Mouse (Mus musculus) MEL (cell line): ENCODE results near the gene Defb13.

Experiments used
- BHLHE40 ChIP-seq: IDR thresholded peaks from 2 replicates; pipeline ENCODE4 v1.6.1; 2012; ENCODE audit warnings: low read depth, mild to moderate bottlenecking, inconsistent platforms, low read length, improper control_type of control experiment, borderline replicate concordance
- CHD1 ChIP-seq: IDR thresholded peaks from 2 replicates; pipeline ENCODE4 v1.6.1; 2012; ENCODE audit warnings: low read depth, mild to moderate bottlenecking, inconsistent platforms, low read length, improper control_type of control experiment
- CTCF ChIP-seq, 3 experiments: IDR thresholded peaks in 2 of 3; conservative IDR thresholded peaks in 1 of 3; 2 replicates each; pipeline ENCODE4 v1.5.1; 2011 to 2012; ENCODE audit warnings: low read length in 3 of 3, low read depth in 2 of 3, mild to moderate bottlenecking in 2 of 3, improper control_type of control experiment in 1 of 3, inconsistent platforms in 1 of 3, mixed read lengths in 1 of 3, moderate library complexity in 1 of 3; ENCODE audit not compliant: control insufficient read depth in 1 of 3, insufficient read depth in 1 of 3, poor library complexity in 1 of 3, severe bottlenecking in 1 of 3
- EP300 ChIP-seq, 2 experiments: IDR thresholded peaks; 2 replicates each; pipeline ENCODE4 v1.6.1; 2011; ENCODE audit warnings: improper control_type of control experiment in 2 of 2, low read length in 2 of 2, low read depth in 1 of 2, mild to moderate bottlenecking in 1 of 2
- KAT2A ChIP-seq: conservative IDR thresholded peaks from 2 replicates; pipeline ENCODE4 v1.6.1; 2012; ENCODE audit warnings: low read depth, low read length, improper control_type of control experiment, inconsistent platforms
- POLR2A ChIP-seq, 2 experiments: IDR thresholded peaks; 2 replicates each; pipeline ENCODE4 v1.6.1; 2011 to 2012; ENCODE audit warnings: low read length in 2 of 2, mild to moderate bottlenecking in 2 of 2, control low read depth in 1 of 2, improper control_type of control experiment in 1 of 2, low read depth in 1 of 2, moderate library complexity in 1 of 2; ENCODE audit not compliant: control insufficient read depth in 1 of 2, insufficient read depth in 1 of 2, poor library complexity in 1 of 2
- RCOR1 ChIP-seq: IDR thresholded peaks from 2 replicates; pipeline ENCODE4 v1.6.1; 2012; ENCODE audit warnings: low read depth, mild to moderate bottlenecking, inconsistent platforms, low read length, improper control_type of control experiment
- ZNF384 ChIP-seq: IDR thresholded peaks from 2 replicates; pipeline ENCODE4 v1.6.1; 2012; ENCODE audit warnings: low read depth, mild to moderate bottlenecking, inconsistent platforms, low read length, improper control_type of control experiment

DNA sequence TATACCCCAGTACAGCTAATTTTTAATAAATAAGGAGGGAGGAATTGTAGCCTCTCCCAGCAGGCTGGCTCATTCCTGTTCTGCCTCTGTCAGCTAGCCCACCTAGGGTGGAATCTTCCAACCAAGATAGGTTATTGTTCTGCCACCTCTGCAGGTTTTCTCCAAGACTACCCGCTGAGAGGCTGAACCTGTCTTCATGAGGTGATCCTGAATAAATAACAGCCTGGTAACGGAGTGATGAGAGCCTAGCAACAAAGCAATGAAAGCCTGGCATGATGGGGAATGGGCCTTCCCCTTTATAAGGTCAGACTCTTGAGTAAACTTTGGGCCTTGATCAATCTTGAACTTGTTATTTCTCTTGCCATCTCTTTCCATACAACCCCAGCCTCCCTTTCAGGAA is 34.0 kb upstream of the Defb13 start:
- TF ChIP-seq POLR2A (IDR thresholded peaks at IDR 0.05; ENCODE audit: control insufficient read depth in 1 of 2, insufficient read depth in 1 of 2, low read depth in 1 of 2, low read length in 2 of 2, poor library complexity in 1 of 2) (no peak), ZNF384 (no peak), RCOR1 (no peak), CHD1 (no peak), KAT2A (no peak), CTCF (IDR thresholded peaks at IDR 0.05 in 2 of 3, conservative IDR thresholded peaks at IDR 0.05 in 1 of 3; ENCODE audit: control insufficient read depth in 1 of 3, insufficient read depth in 1 of 3, low read depth in 2 of 3, low read length in 3 of 3, poor library complexity in 1 of 3, severe bottlenecking in 1 of 3) (no peak), BHLHE40 (no peak), EP300 (IDR thresholded peaks at IDR 0.05; ENCODE audit: low read depth in 1 of 2, low read length in 2 of 2) (no peak)
